Mouse (Mus musculus) CD4-positive, CD25-positive, alpha-beta regulatory T cell, adult 2 months (primary cell): Measurements from ENCODE around the gene Arl6ip6.

Source experiments
- DNase-seq: peaks from one replicate; pipeline ENCODE4 v3.0.0-alpha.2; 2012; ENCODE audit warnings: low read depth, low spot score

Arl6ip6 gene

DNA sequence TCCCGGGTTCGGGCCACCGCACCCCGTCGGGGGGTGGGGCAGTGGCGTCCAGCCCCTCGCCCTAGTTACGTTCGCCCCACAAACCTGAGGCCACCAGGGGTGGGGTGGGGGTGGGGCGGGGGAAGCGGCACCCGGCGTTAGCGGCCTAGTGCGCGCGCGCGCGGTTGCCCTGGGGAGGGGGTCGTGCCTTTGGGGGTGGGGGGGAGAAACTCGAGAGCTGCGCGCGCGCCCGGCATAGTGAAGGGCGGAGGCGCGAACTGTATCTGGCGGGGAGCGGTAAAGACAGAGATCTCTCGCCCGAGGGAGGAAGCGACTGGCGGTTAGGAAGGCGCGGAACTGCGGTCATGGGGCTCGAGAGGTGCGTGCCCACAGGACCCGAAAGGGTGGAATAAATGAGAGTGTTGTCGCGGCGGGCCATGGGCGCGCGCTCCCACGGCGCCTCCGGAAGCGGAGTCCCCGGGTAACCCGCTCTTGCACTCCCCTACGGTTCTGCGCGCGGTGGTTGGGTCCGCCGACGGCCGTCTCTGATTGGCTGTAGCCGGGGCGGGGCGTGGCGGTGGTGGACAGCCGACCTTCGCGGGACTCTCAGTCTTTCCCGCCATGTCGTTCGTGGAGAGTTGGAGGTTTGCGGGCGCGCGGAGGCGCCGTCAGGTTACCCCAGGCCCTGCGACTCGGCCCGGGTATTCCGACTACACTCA, at the start of gene Arl6ip6:
Gene Arl6ip6, plus strand, starts transcription at position 204 of the 698 bp plus-strand sequence.
- DNase-seq: peak; percentile 97

DNA sequence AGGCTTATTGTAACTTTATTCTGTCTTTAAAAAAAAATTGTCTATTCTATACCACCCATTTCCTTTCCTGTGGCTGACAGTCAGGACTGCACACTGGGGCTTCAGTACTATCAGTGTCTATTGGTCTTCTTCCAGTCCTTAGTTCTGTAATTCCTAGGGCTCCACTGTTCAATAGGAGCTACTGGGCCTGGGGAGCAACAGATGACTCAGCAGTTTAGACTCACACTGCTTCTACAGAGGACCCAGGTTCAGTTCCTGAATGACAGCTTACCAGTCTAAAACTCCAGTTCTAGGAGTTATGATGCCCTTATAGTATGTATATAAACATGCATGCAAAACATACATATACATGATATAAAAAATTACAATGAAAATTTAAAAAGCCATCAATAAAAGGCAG, 44.7 kb upstream of the Arl6ip6 start:
- DNase-seq: no peak

DNA sequence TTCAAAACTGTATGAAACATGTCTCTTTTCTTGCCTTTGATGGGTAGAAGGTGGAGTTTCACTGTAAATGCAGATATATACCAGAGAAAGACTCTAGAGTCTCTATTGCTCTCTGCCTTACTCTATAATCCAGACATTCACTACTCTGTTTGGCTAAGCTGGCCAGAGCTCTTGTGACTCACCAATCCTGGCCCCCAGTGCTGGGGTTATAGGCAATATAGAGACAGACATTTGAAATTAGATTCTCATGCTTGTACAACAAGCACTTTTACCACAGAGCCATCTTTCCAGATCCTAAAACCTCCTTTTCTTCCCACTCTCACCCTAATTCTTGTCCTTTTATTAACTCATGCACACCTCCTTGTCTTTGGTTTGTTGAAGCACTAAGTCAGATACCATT, 17.6 kb upstream of the Arl6ip6 start:
- no peak for DNase-seq

DNA sequence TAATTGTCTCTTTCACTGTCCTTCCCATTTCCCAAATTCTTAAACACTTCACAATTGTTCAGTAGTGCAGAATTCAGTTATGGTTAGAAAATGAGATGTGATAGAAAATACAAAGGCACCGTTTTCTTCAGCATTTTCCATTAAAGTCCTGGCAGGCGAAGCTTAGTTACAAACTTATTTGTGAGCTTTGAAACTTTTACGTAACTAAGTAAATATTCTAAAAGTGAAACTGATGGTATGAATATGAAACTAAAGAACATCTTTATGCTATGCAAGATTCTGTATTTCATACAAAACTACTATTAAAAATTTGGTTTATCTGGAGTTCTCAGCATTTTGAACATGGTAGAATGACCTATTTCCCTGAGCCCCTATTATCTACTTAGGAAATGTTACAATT, 12.6 kb upstream of the Arl6ip6 start:
- no peak for DNase-seq

DNA sequence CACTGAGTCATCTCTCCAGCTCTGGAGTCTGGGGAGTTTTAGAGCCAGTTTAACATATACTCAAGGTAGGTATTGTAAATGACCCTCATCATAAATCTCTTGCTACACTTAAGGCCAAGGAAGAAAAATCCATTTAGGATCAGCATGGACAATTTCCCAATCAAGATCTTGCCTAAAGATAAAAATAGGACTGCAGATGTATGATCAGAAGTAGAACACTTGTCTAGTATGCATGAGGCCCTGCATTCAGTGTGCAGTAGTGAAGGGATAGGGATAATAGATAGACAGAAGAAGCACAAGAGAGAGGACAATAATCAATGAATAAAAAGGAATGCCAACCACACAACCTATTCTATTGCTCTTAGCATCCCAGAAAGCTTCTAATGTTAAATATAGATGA, 11.7 kb upstream of the Arl6ip6 start:
- no peak for DNase-seq

DNA sequence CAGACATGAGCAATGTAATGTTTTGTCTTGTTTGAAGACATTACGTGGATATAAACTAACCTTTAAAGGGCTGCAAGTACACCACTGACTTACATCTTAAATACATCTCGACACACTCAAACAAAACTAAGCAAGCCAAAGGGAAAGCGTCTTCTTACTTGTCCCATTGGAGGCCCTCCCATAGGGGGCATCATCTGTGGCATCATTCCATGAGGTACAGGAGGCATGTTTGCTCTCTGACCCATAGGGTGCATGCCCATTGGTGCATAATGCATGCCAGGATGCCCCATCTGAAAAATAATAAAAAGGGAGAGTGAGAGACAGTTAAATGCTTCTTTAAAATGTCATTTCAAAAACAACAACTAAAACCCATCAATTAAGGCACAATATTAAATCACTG, 1.7 kb upstream of the Arl6ip6 start:
- peak; percentile 39 for DNase-seq

DNA sequence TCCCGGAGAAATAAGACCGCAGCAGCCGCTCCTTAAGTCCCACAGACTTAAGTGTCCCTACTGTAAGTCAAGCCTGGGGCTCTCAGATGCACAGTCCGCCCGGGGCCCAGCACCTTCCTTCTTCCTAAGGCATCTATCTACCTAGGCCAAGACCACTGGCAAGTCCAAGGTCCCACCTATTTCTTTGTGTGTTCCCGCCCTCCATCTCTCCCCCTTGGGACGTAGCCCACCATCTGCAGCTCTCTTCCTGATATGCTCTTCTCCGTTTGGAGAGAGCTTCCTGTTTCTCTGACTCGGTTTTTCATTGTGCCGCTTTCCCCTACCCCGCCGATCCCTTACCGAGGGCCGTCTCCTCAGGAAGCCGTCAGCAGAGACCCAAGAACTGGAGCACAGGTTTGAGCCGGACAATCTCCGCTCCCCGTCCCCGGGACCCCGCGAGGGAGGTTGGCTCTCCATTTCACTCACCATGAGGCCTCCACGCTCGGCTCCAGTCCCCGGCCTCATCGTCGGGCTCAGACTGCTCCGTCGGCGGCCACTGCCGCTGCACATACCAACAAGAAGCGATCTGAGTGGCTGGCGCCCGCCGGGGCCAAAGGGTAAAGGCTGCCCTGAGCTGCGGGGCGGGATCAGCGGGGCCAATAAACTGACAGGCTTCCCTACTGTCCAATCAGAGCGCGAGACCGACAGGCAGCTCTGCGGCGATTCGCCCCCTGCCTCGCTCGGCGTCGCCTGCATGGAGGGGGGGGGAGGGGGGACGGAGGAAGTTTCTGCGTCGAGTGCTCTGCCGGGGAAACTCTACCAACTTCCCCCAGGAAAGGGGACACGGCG, 628 bp upstream of the Arl6ip6 start, which contains the start of gene Prpf40a:
Gene Prpf40a, minus strand, starts transcription at position 601 of the 828 bp plus-strand sequence.
- peak; percentile 99 for DNase-seq

DNA sequence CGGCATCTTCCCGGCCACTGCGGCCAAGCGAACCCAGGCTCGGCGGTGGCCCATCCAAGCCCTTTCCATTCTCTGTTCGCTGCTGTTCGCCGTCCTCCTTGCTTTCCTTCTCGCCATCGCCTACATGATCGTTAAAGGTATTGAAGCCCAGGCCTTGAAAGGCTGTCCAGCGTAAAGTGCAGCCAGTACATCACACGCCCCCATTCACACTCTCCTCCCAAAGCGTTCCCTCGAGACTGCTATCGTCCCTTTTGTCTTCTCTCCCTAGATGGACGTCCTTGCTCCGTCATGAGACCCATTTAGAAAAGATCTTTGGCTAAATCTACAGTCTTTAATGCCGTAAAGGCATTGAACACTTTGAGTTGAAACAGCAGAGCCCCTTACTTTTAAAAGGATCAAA, 860 bp downstream of the Arl6ip6 start:
- no peak for DNase-seq

DNA sequence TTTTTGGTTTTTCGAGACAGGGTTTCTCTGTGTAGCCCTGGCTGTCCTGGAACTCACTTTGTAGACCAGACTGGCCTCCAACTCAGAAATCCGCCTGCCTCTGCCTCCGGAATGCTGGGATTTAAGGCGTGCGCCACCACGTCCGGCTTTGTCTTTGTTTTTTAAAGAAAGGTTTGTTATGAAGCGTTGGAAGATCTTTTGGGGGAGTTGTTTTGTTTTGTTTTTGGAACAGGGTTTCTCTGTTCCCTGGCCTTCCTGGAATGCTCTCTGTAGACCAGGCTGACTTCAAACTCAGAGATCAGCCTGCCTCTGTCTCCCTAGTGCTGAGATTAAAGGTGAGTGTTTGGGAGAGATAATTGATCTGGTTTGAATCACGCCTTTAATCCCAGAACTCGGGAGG, 4.9 kb downstream of the Arl6ip6 start:
- DNase-seq: no peak

DNA sequence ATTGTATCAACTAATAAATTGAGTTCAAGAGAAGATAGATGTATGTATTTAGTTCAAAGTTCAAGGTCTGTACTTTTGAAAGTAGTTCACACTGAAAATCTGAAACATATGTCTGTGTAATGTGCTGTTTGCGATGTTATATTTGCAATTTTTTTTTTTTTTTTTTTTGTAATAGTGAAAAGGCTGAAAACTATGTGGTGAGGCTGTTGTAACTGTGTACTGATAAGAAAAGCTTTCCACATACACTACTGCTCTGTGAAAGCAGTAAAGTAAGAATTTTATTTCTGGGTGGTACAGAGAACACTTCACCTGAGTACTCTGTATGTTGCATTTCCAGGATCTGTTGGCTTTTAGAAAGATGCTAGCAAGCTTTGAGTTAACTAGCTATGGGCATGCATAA, 7.7 kb downstream of the Arl6ip6 start:
- no peak for DNase-seq

DNA sequence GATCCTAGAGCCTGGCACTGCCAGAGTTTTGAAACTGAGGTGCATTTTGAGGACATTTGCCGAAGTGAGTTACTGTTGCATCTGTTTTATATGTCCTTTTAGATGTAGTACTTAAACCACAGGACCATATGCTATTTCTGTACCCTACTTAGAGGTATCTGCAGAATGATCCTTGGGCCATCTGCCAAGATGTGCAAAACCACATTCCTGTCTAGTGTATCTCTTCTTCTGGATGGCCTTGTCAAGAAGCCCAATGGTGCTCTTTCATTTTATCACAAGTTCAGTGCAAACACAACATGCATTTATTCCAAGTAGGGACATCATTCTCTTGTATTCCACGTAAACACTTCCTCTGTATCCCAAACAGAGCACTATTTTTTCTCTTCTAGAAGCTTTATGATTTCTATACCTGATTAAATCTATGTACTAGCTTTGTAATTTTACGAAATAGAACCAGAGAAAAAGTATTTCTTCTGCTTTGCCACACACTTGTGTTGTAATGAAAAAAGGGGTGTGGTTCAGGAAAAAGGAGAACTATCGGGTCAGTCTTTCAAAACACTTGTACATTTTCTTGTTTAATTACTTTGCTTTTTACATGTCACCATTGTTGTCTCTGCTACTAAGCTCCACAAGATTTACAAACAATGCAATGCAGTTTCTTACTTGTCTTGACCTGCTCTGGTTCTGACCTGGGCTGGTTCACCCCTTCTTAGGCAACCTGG, 8.8 kb downstream of the Arl6ip6 start:
- no peak for DNase-seq

DNA sequence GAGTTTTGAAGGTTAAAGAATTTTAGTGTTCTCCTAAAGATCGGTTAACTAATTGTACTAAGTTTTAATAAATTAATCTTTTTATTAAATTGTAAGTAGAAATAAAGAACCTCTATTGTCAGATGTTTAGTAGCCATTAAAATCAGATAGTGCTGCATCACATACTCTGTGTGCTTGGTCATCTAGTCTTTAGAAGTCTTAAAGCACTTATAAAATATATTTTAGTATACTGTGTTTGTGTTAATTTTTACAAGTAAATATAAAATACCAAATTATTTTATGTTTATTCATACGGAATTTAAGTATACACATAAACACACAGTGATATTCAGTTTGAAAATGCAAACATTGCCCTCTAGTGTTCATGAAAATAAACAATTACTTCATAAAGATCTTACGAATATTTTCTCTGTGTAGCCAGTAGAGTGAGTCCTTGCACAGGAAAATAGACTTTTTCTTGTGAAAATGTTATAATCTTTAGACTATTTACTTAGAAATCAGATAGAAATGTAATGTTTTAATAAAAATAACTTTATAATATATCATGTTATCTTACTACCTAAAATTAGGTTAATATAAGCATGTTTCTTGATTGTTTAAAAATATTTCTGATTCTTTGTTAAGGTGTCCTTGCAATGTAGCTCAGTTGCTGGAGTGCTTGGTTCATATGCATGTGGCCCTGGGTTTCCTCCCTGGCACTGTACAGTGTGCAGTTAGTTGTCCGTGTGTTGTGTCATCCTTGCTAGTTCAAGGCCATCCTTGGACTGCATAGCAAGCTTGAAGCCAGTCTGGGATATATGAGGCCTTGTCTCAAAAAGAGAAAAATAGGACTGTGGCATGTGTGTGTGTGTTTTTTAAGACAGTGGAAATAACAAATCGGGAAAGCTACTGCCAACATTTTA, 13.1 kb downstream of the Arl6ip6 start:
- DNase-seq: peak; percentile 55

DNA sequence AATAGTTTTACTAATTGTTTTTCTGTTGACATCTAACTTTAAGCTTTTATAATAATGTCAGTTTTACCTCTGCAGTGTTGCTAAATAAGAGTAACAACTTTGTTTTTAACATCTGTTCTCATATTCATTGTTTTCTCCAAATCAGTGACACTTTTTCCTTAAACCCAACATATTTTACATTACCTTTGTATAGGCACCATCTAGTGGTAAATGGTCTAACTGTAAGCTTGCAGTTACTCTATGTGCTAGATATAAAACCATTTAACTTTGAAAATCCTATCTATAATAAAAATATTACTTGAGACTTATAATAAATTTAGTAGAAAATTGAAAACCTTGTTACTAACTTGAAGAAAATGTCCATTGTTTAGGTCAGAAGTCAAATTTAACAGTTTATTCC, 15.2 kb downstream of the Arl6ip6 start:
- no peak for DNase-seq

DNA sequence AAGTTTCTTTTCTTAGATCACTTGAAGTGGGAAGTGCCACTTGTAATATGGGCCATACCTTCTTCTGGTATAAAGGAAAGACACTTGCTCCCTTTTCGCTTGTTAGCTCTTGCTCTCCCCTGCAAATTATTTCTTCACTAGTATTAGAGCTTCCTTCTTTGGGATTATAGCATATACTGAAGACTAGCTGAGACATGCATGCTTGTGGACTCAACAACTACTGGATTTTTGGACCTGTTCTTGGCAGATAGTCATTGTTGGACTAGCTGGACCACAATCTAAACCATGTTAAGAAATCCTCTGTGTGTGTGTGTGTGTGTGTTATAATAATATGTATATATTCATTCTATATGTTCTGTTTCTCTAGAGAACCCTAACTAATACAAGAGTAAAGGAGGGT, 22.0 kb downstream of the Arl6ip6 start:
- no peak for DNase-seq

DNA sequence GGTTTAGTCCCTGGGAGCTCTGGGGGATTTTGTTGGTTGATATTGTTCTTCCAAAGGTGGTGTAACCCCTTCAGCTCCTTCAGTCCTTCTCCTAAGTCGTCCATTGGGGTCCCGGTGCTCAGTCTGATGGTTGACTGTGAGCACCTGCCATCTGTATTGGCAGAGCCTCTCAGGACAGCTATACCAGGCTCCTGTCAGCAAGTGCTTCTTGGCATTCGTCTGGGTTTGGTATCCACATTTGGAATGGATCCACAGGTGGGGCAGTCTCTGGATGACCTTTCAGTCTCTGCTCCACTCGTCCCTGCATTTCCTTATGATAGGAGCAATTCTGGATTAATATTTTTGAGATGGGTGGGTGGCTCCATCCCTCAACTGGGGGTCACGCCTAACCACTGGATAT, 30.7 kb downstream of the Arl6ip6 start:
- DNase-seq: no peak

DNA sequence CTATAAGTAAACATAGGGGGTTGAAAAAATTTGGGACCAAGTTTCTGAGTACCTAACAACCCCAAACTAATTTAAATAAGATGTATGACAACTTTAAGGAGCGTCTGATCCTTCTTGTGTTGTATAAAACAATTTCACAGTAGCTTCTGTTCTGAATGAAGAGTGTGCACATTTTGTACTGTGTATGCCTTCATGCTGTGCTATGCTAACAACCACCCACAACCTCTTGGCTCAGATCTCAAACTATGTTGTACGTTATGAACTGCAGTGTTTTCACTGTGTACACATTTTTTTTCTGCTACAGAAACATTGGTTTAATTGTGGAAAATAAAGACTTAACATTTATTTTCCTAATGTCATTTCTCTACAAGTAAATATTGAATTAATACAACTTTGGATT, 65.5 kb downstream of the Arl6ip6 start:
- DNase-seq: no peak
